Mouse (Mus musculus) B cell, adult 67 days (primary cell): ENCODE measurements around the gene Ticam1. TPM values are rescaled to one million over a fixed set of nuclear protein-coding genes. Genes with fewer than 3 reads are reported as not detected.

Source experiments
- total RNA-seq, 2 experiments: library from RNA; stranded (reverse); gene quantifications; 4 replicates each; pipeline ENCODE4 v1.2.4; 2023

Gene Ticam1
- 10 to 100 TPM; 25.3 to 27.6 TPM for total RNA-seq

DNA sequence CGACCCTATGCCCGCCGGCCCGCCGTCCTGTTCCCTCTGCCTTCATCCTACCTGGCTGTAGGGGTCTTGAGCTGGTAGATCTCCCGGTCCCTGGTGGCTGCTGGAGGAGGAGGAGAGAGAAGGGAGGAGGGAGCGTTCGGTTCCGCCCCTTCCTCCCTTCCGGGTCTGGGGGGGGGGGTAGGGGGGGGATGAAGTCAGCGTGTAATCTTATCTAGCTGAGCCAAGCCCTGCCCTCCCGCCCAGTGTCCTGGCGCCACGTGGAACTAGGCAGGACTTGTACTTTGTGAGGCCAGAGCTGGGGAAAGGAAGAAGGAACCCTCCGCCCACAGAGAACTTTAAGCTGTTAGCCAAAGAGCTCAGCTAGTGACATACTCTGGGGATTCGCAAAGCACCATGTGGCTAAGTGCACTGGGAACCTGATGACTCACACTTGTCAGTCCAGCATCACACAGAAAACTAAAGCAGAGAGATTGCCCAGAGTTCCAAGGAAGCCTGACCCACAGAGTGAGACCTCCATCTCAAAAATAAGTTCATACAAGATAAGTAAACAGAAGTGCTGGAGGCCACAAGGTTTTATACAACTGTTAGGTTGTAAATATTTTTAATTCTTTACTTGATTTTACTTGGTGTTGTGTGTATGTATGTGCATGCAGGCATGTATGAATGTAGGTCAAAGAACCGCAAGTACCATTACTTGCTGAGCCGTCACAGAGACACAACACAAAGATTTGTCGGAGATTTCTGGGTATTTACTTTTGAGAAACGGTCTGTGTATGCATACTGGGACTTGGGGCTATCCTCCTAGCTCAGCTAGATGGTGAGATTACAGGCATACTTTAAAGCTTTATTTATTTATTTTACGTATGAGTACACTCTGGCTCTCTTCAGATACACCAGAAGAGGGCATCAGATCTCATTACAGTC, at the start of gene Ticam1:
Ticam1 (minus strand) TSS at position 144 of the 924 bp plus-strand sequence.

GRCm38 (mm10) chr17:56325450-56326152, 49.0 kb upstream of the Ticam1 start, which contains the start of gene Kdm4b:
Gene Kdm4b (plus strand): TSS chr17:56326062.

DNA sequence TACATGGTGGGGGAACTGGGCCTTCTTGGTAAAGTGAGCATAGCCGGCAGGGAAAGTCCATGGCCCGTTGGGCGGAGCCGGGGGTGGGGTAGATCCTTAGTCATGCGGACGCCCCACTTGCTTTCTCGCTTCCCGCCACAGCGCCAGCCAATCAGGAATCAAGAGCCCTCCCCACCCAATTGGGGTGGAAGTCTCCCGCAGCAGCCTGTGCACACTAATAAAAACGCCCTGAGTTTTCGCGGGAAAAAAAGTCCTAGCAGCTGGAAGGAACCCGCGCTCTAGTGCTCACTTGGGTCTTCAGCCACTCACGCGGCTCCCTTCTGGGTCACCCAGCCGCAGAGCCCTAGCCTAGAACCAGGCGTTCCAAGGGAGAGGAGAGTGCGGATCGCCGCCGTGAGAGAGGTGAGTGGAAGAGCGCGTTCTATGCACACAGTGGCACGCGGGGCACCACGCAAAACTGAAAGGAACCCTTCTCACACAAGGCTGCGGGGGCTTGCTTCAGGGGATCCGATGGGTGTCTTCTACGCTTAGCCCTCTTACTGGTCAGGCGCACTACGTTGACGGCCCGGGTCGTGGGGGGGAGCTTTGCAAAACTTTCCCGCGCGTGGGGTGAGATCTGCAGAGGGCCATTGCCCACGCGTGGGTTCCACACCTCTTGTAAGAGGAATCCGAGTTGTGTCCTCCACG, 26.7 kb upstream of the Ticam1 start, which contains the start of gene Uhrf1:
Uhrf1 (plus strand) TSS at position 162 of the 687 bp plus-strand sequence.

DNA sequence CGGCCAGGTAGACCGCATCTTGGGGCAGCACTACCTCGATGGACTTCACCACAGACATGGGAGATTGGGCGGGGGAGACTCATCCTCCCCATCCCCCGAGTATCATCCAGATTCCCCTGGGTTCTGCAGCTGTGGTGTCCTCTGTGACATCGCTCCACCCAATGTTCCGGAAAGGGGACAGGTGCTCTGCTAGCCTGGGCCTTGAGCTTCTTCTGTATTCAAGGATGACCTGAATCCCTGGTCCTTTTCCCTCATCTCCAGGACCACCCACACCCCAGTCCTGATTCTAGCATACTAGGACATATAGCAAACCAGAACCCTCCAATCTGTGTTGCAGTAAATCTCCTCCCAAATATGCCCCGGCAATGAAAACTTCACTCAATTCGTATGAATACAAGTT, 23.6 kb upstream of the Ticam1 start, which contains the start of gene Arrdc5:
Arrdc5 (minus strand) TSS at position 101 of the 400 bp plus-strand sequence.

GRCm38 (mm10) chr17:56292531-56293222, 16.1 kb upstream of the Ticam1 start, which contains the start of gene Plin3:
Gene Plin3 (minus strand): TSS chr17:56292873.

DNA sequence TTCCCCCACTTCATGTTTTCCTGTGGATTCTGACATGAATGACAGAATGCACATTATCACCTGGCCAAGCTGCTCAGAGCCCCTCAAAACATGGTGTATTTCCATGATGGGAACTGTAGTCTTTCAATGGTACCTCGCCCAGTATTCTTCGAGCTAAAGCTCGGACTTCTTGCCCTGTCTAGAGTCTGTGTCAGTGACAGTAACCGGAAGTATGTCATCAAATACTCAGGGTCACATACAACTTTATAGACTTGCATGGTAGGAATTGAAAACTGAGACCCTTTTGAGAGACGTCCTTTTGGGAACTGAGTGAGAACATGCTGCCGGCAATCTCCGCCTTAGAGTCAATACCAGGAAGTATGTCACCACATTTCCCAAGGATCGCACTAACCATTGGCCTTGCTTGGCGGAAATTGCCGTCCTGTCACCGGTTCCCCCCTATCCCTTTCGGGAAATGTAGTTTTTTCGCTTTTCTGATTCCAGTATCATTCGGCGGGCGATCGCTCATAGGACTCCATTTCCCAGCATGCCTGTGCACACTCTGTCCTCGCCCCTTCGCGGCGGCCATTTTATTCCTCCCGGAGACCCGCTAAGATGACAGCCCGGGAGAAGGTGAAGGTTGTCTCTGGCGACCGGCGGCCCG, 20.2 kb downstream of the Ticam1 start, which contains the start of gene Fem1a:
Fem1a (plus strand) TSS at position 572 of the 643 bp plus-strand sequence.

Other genes with a start within 250 kb of the Ticam1 start
- 100 to 1,000 TPM in 1 of 2 experiments, 10 to 100 TPM in 1; 90.7 to 101 TPM for gene Sh3gl1, start 240.2 kb downstream of the Ticam1 start, total RNA-seq
- 1 to 10 TPM; 2.9 to 3.3 TPM for gene Chaf1a, start 236.3 kb downstream of the Ticam1 start, total RNA-seq
- gene Ubxn6, start 201.8 kb downstream of the Ticam1 start, total RNA-seq: 10 to 100 TPM; 55.0 to 65.0 TPM
- gene Hdgfl2, start 197.2 kb downstream of the Ticam1 start, total RNA-seq: 100 to 1,000 TPM; 121 to 127 TPM
- not detected for gene Plin4, start 167.0 kb downstream of the Ticam1 start, total RNA-seq
- gene Plin5, start 159.2 kb downstream of the Ticam1 start, total RNA-seq: not detected
- not detected for gene Lrg1, start 154.8 kb downstream of the Ticam1 start, total RNA-seq
- gene Sema6b, start 136.4 kb downstream of the Ticam1 start, total RNA-seq: under 1 TPM; 0.87 to 0.92 TPM
- gene Tnfaip8l1, start 114.3 kb downstream of the Ticam1 start, total RNA-seq: under 1 TPM; 0.33 to 0.46 TPM
- gene Mydgf, start 92.9 kb downstream of the Ticam1 start, total RNA-seq: 10 to 100 TPM; 45.9 to 46.6 TPM
- 10 to 100 TPM; 53.3 to 54.6 TPM for gene Dpp9, start 57.9 kb downstream of the Ticam1 start, total RNA-seq
- 10 to 100 TPM; 31.8 to 31.9 TPM for gene Fem1a, start 20.0 kb downstream of the Ticam1 start, total RNA-seq
- 10 to 100 TPM; 16.4 to 18.5 TPM for gene Plin3, start 16.1 kb upstream of the Ticam1 start, total RNA-seq
- gene Arrdc5, start 23.5 kb upstream of the Ticam1 start, total RNA-seq: not detected
- 10 to 100 TPM in 1 of 2 experiments, 1 to 10 TPM in 1; 7.8 to 10.9 TPM for gene Uhrf1, start 26.5 kb upstream of the Ticam1 start, total RNA-seq
- gene Kdm4b, start 49.3 kb upstream of the Ticam1 start, total RNA-seq: 10 to 100 TPM; 70.4 to 70.5 TPM
- gene Ptprs, start 199.7 kb upstream of the Ticam1 start, total RNA-seq: 10 to 100 TPM; 15.0 to 15.7 TPM
- not detected for gene Znrf4, start 235.6 kb upstream of the Ticam1 start, total RNA-seq